Mouse (Mus musculus) CH12F3 (cell line): ENCODE results near the gene Faiml.

ENCODE experiments used
- in situ Hi-C: fragments of 300-500 bp; cut with MboI; formaldehyde crosslinking; loops from 2 replicates; pipeline ENCODE4 v1.14.3; 2020; ENCODE audit warnings: low sequenced_read_pairs

The Faiml gene

GRCm38 (mm10) chr9:99237139-99237538 lies at the start of gene Faiml:
Gene Faiml (minus strand): TSS chr9:99237239.
- in situ Hi-C loops = no loop called here

DNA sequence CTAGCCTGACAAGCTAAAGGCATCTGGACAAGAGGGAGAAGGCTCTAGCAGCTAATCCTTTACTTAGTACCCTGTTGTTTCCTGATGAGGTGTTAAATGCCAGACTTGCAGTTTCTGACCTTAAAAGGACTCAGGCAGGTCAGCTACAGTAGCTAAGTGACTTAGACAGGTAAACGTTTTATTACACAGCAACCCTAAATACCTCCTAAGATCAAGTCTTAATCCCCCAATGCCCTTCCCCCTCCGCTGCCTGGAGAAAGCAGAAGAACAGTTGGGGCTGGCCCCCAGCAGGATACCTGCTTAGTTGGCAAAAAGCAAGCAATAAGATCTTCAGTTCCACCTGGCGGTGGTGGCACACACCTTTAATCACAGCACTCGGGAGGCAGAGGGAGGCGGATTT lies 21.9 kb upstream of the Faiml start:
- in situ Hi-C loops = no loop called here

DNA sequence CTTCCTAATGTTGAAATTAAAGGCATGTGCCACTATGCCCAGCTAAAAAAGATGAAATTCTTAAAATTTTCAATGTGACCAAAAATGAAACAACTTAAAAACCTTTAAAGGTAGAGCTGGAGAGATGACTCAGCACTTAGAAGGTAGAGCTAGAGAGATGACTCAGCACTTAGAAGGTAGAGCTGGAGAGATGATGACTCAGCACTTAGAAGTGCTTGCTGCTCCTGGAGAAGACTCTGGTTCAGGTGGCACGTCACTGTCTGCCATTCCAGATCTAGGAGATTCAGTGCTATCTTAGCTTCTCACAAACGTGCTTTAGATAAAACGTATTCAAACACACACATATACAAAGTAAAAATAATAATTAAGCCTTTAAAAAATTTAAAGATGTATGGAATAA lies 19.8 kb upstream of the Faiml start:
- in situ Hi-C loops = no loop called here

- in situ Hi-C loops = no loop called here
These were observed 19.2 kb upstream of the Faiml start for GRCm38 (mm10) chr9:99256206-99256605.

- in situ Hi-C loops = no loop called here
These were observed 16.8 kb upstream of the Faiml start for GRCm38 (mm10) chr9:99253861-99254260.

DNA sequence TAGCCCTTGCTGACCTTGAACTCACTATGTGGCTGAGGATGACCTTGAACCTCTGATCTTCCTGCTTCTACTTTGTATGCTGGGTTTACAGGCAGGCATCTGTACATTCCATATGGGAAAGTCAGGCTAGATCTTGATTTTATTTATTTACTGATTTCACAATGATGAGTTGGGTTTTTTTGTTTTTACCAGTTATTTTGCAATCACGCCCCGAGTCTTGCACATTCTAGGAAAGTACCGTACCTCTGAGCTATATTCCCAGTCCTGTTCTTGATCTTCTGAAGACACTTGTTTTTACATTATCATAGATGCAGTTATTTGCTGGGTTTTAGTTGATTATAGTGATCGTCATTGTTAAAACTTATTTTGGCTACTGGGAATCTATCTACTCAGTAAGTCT lies 11.9 kb upstream of the Faiml start:
- in situ Hi-C loops = loop anchor here (10.0 kb wide), 1 partner anchor 184 kb away; no protein-coding TSS in a partner anchor

DNA sequence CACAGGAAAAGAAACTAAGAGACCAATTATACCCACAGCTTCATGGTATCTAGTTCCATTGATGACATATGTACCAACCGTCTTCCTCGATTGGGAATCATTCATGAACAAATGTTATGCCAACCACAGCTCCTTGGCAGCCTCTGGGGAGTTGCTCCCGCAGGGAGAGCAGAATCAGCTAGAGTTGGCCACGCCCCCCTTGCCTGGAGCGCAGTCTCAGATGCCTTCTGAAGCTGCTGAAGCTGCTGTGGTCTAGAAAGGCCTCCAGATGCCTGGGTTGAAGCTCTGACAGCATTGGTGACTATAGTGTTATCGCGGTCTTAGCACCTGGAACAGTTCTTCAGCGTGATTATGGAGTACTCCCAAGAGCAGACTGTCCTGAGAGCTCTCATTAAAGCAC lies 11.3 kb upstream of the Faiml start:
- in situ Hi-C loops = loop anchor here (10.0 kb wide), 1 partner anchor 184 kb away; no protein-coding TSS in a partner anchor

- in situ Hi-C loops = loop anchor here (10.0 kb wide), 1 partner anchor 179 kb away; no protein-coding TSS in a partner anchor
These were observed 6.9 kb upstream of the Faiml start for GRCm38 (mm10) chr9:99243895-99244293.

- in situ Hi-C loops = loop anchor here (10.0 kb wide), 1 partner anchor 179 kb away; no protein-coding TSS in a partner anchor
These were observed 6.3 kb upstream of the Faiml start, which contains the start of gene Cep70 for GRCm38 (mm10) chr9:99243190-99243894. Gene Cep70 (plus strand): TSS chr9:99243367.

- in situ Hi-C loops = loop anchor here (10.0 kb wide), 1 partner anchor 178 kb away; no protein-coding TSS in a partner anchor
These were observed 5.6 kb upstream of the Faiml start for GRCm38 (mm10) chr9:99242533-99243189.

- in situ Hi-C loops = loop anchor here (10.0 kb wide), 1 partner anchor 177 kb away; no protein-coding TSS in a partner anchor
These were observed 5.0 kb upstream of the Faiml start for GRCm38 (mm10) chr9:99242035-99242434.

GRCm38 (mm10) chr9:99240571-99240970 lies 3.5 kb upstream of the Faiml start:
- in situ Hi-C loops = loop anchor here (10.0 kb wide), 1 partner anchor 176 kb away; no protein-coding TSS in a partner anchor

DNA sequence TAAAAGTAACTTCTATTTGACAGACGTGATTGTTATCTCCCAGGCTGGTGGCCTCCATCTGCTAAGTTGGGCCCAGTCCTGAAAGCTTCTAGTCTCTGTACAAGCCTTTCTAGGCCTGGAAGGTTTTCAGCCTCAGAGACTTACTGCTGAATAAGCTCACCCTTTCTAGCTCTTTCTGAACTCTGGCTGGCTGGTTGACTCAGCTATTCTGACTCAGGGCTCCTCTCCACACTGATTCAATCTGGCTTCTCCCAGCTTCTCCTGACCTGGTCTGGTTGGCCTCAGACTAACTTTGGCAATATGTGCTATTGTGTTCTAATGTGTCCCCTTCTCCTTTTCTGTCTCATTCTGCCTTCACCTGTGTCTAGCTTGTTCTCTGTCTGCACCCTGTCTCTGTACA lies 2.2 kb upstream of the Faiml start:
- in situ Hi-C loops = no loop called here

- in situ Hi-C loops = no loop called here
These were observed 1.2 kb upstream of the Faiml start for GRCm38 (mm10) chr9:99238276-99238675.

- in situ Hi-C loops = no loop called here
These were observed 7.6 kb downstream of the Faiml start for GRCm38 (mm10) chr9:99229450-99229849.

DNA sequence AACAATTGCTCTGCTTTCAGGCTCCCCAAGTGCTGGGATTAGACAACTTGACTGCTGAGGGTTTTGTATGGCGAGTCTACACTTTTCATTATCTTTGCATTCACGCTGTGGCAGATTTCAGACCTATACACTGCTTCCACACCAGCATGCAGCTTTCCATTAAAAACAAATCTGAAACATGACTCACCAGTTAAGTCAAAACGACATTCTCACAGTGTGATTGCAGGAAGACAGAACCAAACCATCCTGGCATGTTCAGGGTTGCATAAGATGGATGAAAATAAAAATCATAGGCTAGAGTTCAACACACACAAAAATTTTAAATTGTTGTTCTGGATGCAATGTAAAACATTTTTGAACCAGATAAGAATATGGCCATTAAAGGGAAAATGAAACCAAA lies 12.5 kb downstream of the Faiml start:
- in situ Hi-C loops = no loop called here

GRCm38 (mm10) chr9:99221636-99222035 lies 15.4 kb downstream of the Faiml start:
- in situ Hi-C loops = no loop called here

DNA sequence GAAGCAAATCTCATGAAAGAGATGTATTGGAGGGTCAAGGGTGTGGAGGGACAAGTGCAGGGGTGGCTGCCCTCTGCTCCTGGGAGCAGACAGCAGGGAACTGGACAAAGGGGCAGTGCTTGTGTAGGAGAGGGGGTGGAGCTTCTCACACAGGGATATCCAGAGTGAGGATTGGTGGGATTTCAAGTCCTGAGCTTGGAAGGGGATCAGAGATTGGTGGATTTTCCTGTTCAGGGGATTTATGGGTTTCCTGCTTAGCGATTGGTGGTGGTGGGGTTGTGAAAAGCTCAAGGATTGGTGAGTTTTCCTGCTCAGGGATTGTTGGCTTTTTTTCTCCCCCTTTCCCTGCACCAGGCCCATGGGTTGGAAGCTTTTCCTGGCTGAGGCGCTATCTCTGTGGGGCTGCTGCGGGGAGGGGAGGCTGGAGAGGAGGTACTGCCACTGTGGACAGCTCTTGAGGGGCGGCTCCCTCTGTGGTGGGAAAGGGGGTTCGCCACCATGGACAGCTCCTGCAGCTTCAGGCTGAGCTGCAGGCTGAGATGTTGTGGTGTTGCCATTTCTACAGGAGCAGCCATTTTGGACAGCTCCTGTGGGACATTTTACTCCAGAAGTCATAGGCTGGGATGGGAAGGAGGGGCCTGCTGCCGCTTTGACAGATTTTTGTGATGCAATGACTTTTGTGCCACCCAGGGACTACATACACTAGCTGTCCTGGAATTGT lies 18.9 kb downstream of the Faiml start:
- in situ Hi-C loops = no loop called here

DNA sequence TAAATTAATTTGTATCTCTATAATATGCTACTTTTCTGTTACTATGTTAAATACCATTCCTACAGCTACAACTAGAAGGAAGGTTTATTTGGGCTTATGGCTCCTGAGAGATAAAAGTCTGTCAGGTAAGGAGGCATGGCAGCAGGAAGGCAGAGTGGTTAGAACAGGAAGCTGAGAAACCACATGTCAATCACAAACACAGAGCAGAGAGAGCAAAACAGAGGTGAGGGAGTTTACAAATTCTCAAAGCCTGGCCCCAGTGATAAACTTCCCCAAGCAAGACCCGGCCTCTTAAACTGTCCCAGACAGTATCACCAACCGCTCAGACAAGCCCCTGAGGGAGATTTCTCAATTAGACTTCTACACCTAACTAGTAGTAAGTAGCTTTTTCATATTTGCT lies 20.9 kb downstream of the Faiml start:
- in situ Hi-C loops = no loop called here

GRCm38 (mm10) chr9:99212643-99213042 lies 24.4 kb downstream of the Faiml start:
- in situ Hi-C loops = no loop called here

GRCm38 (mm10) chr9:99183043-99183670 lies 53.9 kb downstream of the Faiml start:
- in situ Hi-C loops = no loop called here
